ENCODE assay signal across 17 mouse cellular contexts in genomic region chr1:96482816-96483215, GRCm38 (mm10).
"Had no signal": no experiment of that assay in that cellular context is flagged by ENCODE, and none has a peak within 500 bp of the region (broad histone marks: within the 10 kb centered on the region; RNA-seq: fewer than 3 reads in every experiment).

No protein-coding gene starts in this region.

- H3K27ac ChIP-seq: lung, embryonic 15.5 days; macrophage; midbrain, embryonic 13.5 days; midbrain, embryonic 15.5 days; neural tube, embryonic 12.5 days; stomach, embryonic 15.5 days; stomach, postnatal 0 days had no signal

- H3K4me1 ChIP-seq: lung, embryonic 15.5 days; megakaryocyte, embryonic 14.5 days; midbrain, embryonic 13.5 days; midbrain, embryonic 15.5 days; neural tube, embryonic 12.5 days; stomach, embryonic 15.5 days had no signal

- H3K9me3 ChIP-seq: lung, embryonic 15.5 days; megakaryocyte, embryonic 14.5 days; midbrain, embryonic 13.5 days; midbrain, embryonic 15.5 days; neural tube, embryonic 12.5 days; stomach, embryonic 15.5 days had no signal

- DNase-seq: liver, postnatal 0 days; lung, adult 2 months; lung, postnatal 14 days; lung, postnatal 36 days; retina, postnatal 1 day; right cerebral cortex, postnatal 14 days; thymus, adult 2 months; thymus, postnatal 25 days; thymus, postnatal 4 days had no signal

- H3K27me3 ChIP-seq: lung, embryonic 15.5 days; megakaryocyte, embryonic 14.5 days; midbrain, embryonic 13.5 days; midbrain, embryonic 15.5 days; neural tube, embryonic 12.5 days; stomach, embryonic 15.5 days had no signal

- H3K36me3 ChIP-seq: lung, embryonic 15.5 days; midbrain, embryonic 13.5 days; midbrain, embryonic 15.5 days; neural tube, embryonic 12.5 days; stomach, embryonic 15.5 days had no signal

- H3K4me3 ChIP-seq: lung, embryonic 15.5 days; megakaryocyte, embryonic 14.5 days; midbrain, embryonic 13.5 days; midbrain, embryonic 15.5 days; neural tube, embryonic 12.5 days; stomach, embryonic 15.5 days had no signal

- H3K9ac ChIP-seq: liver, postnatal 0 days; lung, embryonic 15.5 days; midbrain, embryonic 13.5 days; midbrain, embryonic 15.5 days; neural tube, embryonic 12.5 days; stomach, embryonic 15.5 days had no signal
